Mouse (Mus musculus): ENCODE results near the gene Masp1. TPM values are rescaled to one million over a fixed set of nuclear protein-coding genes. Genes with fewer than 3 reads are reported as not detected.

Masp1 gene
- polyA plus RNA-seq, 1 experiment from 2014 or later = 26.2 TPM

- WGBS = 72% methylated on average over 4 of the region's 4 CpGs
- Histone ChIP-seq H3K4me1 (replicated peaks; ENCODE audit: control insufficient read depth, insufficient read depth, low read length) (no peaks in the 10 kb centered on the region), H3K9ac (no peak overlapping the region), H3K4me2 (replicated peaks) (no peak overlapping the region), H3K4me3 (replicated peaks; ENCODE audit: low read length) (no peak overlapping the region), H3K9me3 (ENCODE audit: control insufficient read depth, low read length) (no peaks in the 10 kb centered on the region), H3K27me3 (ENCODE audit: control insufficient read depth, insufficient read depth, low read length) (no peaks in the 10 kb centered on the region), H3K27ac (no peak overlapping the region), H3K36me3 (replicated peaks; ENCODE audit: control insufficient read depth, insufficient read depth) (no peaks in the 10 kb centered on the region)
- DNase-seq (ENCODE audit: low spot score) (no peak), ATAC-seq (ENCODE audit: low FRiP score) (no peak)
Measured at GRCm38 (mm10) chr16:23542866-23543265, 22.3 kb upstream of the Masp1 start.

GRCm38 (mm10) chr16:23541046-23541445, 20.4 kb upstream of the Masp1 start:
- Histone ChIP-seq H3K4me3 (replicated peaks; ENCODE audit: low read length) (no peak overlapping the region), H3K9me3 (ENCODE audit: control insufficient read depth, low read length) (no peaks in the 10 kb centered on the region), H3K27ac (no peak overlapping the region), H3K27me3 (ENCODE audit: control insufficient read depth, insufficient read depth, low read length) (no peaks in the 10 kb centered on the region), H3K4me1 (replicated peaks; ENCODE audit: control insufficient read depth, insufficient read depth, low read length) (no peaks in the 10 kb centered on the region), H3K4me2 (replicated peaks) (no peak overlapping the region), H3K9ac (no peak overlapping the region), H3K36me3 (replicated peaks; ENCODE audit: control insufficient read depth, insufficient read depth) (no peaks in the 10 kb centered on the region)
- no peak for ATAC-seq (ENCODE audit: low FRiP score)
- DNase-seq (ENCODE audit: low spot score) = no peak
- WGBS = 75% methylated on average over 4 of the region's 4 CpGs

- Histone ChIP-seq H3K4me2 (replicated peaks) (no peak overlapping the region), H3K27me3 (ENCODE audit: control insufficient read depth, insufficient read depth, low read length) (no peaks in the 10 kb centered on the region), H3K36me3 (replicated peaks; ENCODE audit: control insufficient read depth, insufficient read depth) (no peaks in the 10 kb centered on the region), H3K9me3 (ENCODE audit: control insufficient read depth, low read length) (no peaks in the 10 kb centered on the region), H3K4me1 (replicated peaks; ENCODE audit: control insufficient read depth, insufficient read depth, low read length) (no peaks in the 10 kb centered on the region), H3K9ac (no peak overlapping the region), H3K27ac (no peak overlapping the region), H3K4me3 (replicated peaks; ENCODE audit: low read length) (no peak overlapping the region)
- DNase-seq (ENCODE audit: low spot score) = no peak
- no peak for ATAC-seq (ENCODE audit: low FRiP score)
- WGBS = 92% methylated on average over 3 of the region's 3 CpGs
Measured at GRCm38 (mm10) chr16:23533707-23534106, 13.1 kb upstream of the Masp1 start.

- Histone ChIP-seq H3K27me3 (ENCODE audit: control insufficient read depth, insufficient read depth, low read length) (no peaks in the 10 kb centered on the region), H3K9me3 (ENCODE audit: control insufficient read depth, low read length) (peaks cover 4% of the 10 kb centered on the region; the same call in 1 of the 2 replicates), H3K36me3 (replicated peaks; ENCODE audit: control insufficient read depth, insufficient read depth) (no peaks in the 10 kb centered on the region), H3K9ac (no peak overlapping the region), H3K4me2 (replicated peaks) (no peak overlapping the region), H3K27ac (no peak overlapping the region), H3K4me3 (replicated peaks; ENCODE audit: low read length) (no peak overlapping the region), H3K4me1 (replicated peaks; ENCODE audit: control insufficient read depth, insufficient read depth, low read length) (no peaks in the 10 kb centered on the region)
- ATAC-seq (ENCODE audit: low FRiP score) = no peak
- 86% methylated on average over 4 of the region's 4 CpGs for WGBS
- DNase-seq (ENCODE audit: low spot score) = no peak
Measured at GRCm38 (mm10) chr16:23529186-23529585, 8.6 kb upstream of the Masp1 start.

- H3K27me3 ChIP-seq (ENCODE audit: control insufficient read depth, insufficient read depth, low read length) = no peaks in the 10 kb centered on the region
- WGBS = 74% methylated on average over 5 of the region's 5 CpGs
- H3K4me3 ChIP-seq (replicated peaks; ENCODE audit: low read length) = no peak overlapping the region
- H3K9me3 ChIP-seq (ENCODE audit: control insufficient read depth, low read length) = peaks cover 4% of the 10 kb centered on the region; the same call in 1 of the 2 replicates
- H3K36me3 ChIP-seq (replicated peaks; ENCODE audit: control insufficient read depth, insufficient read depth) = no peaks in the 10 kb centered on the region
- no peak overlapping the region for H3K27ac ChIP-seq
- ATAC-seq (ENCODE audit: low FRiP score) = no peak
- no peak overlapping the region for H3K4me2 ChIP-seq (replicated peaks)
- DNase-seq (ENCODE audit: low spot score) = no peak
- H3K4me1 ChIP-seq (replicated peaks; ENCODE audit: control insufficient read depth, insufficient read depth, low read length) = peaks cover 40% of the 10 kb centered on the region
- no peak overlapping the region for H3K9ac ChIP-seq
Measured at GRCm38 (mm10) chr16:23522081-23522480, 1.5 kb upstream of the Masp1 start.

GRCm38 (mm10) chr16:23521092-23521491, 477 bp upstream of the Masp1 start:
- H3K4me1 ChIP-seq (replicated peaks; ENCODE audit: control insufficient read depth, insufficient read depth, low read length) = peaks cover 46% of the 10 kb centered on the region
- peak overlapping the region; percentile 60 for H3K4me2 ChIP-seq (replicated peaks)
- peaks cover 4% of the 10 kb centered on the region; the same call in 1 of the 2 replicates for H3K9me3 ChIP-seq (ENCODE audit: control insufficient read depth, low read length)
- H3K27me3 ChIP-seq (ENCODE audit: control insufficient read depth, insufficient read depth, low read length) = no peaks in the 10 kb centered on the region
- ATAC-seq (ENCODE audit: low FRiP score) = peak; percentile 32; the same call in 1 of the 2 replicates
- H3K36me3 ChIP-seq (replicated peaks; ENCODE audit: control insufficient read depth, insufficient read depth) = no peaks in the 10 kb centered on the region
- H3K4me3 ChIP-seq (replicated peaks; ENCODE audit: low read length) = peak overlapping the region; percentile 39
- WGBS = 8% methylated on average over 5 of the region's 5 CpGs
- no peak for DNase-seq (ENCODE audit: low spot score)
- H3K9ac ChIP-seq = peak overlapping the region; percentile 70
- H3K27ac ChIP-seq = peak overlapping the region; percentile 89

- no peaks in the 10 kb centered on the region for H3K36me3 ChIP-seq (replicated peaks; ENCODE audit: control insufficient read depth, insufficient read depth)
- H3K27me3 ChIP-seq (ENCODE audit: control insufficient read depth, insufficient read depth, low read length) = no peaks in the 10 kb centered on the region
- H3K4me2 ChIP-seq (replicated peaks) = peak overlapping the region; percentile 60
- H3K9me3 ChIP-seq (ENCODE audit: control insufficient read depth, low read length) = no peaks in the 10 kb centered on the region
- peaks cover 53% of the 10 kb centered on the region for H3K4me1 ChIP-seq (replicated peaks; ENCODE audit: control insufficient read depth, insufficient read depth, low read length)
- 0% methylated on average over 1 of the region's 1 CpGs for WGBS
- H3K27ac ChIP-seq = peak overlapping the region; percentile 89
- H3K4me3 ChIP-seq (replicated peaks; ENCODE audit: low read length) = peak overlapping the region; percentile 39
- ATAC-seq (ENCODE audit: low FRiP score) = no peak
- H3K9ac ChIP-seq = peak overlapping the region; percentile 70
- DNase-seq (ENCODE audit: low spot score) = no peak
Measured at GRCm38 (mm10) chr16:23519771-23520170, 844 bp downstream of the Masp1 start.

GRCm38 (mm10) chr16:23518567-23519369, 1.8 kb downstream of the Masp1 start:
- Histone ChIP-seq H3K36me3 (replicated peaks; ENCODE audit: control insufficient read depth, insufficient read depth) (peaks cover 2% of the 10 kb centered on the region; the same call in 1 of the 2 replicates), H3K4me1 (replicated peaks; ENCODE audit: control insufficient read depth, insufficient read depth, low read length) (peaks cover 53% of the 10 kb centered on the region), H3K9me3 (ENCODE audit: control insufficient read depth, low read length) (no peaks in the 10 kb centered on the region), H3K4me2 (replicated peaks) (peak overlapping the region; percentile 60), H3K4me3 (replicated peaks; ENCODE audit: low read length) (peak overlapping the region; percentile 39), H3K27me3 (ENCODE audit: control insufficient read depth, insufficient read depth, low read length) (no peaks in the 10 kb centered on the region), H3K9ac (peak overlapping the region; percentile 70), H3K27ac (peak overlapping the region; percentile 89)
- 48% methylated on average over 10 of the region's 10 CpGs for WGBS
- DNase-seq (ENCODE audit: low spot score) (peak; percentile 63), ATAC-seq (ENCODE audit: low FRiP score) (0 out of 2 replicates have a peak, but pooled peaks have one; percentile 28)

- DNase-seq (ENCODE audit: low spot score) = no peak
- H3K4me1 ChIP-seq (replicated peaks; ENCODE audit: control insufficient read depth, insufficient read depth, low read length) = peaks cover 53% of the 10 kb centered on the region
Measured at GRCm38 (mm10) chr16:23517754-23518566, 2.7 kb downstream of the Masp1 start.

More at GRCm38 (mm10) chr16:23517754-23518566, 2.7 kb downstream of the Masp1 start:
- Histone ChIP-seq H3K9ac (peak overlapping the region; percentile 36), H3K9me3 (ENCODE audit: control insufficient read depth, low read length) (no peaks in the 10 kb centered on the region), H3K36me3 (replicated peaks; ENCODE audit: control insufficient read depth, insufficient read depth) (peaks cover 8% of the 10 kb centered on the region; the same call in 1 of the 2 replicates), H3K4me2 (replicated peaks) (peak overlapping the region; percentile 60), H3K27me3 (ENCODE audit: control insufficient read depth, insufficient read depth, low read length) (no peaks in the 10 kb centered on the region), H3K4me3 (replicated peaks; ENCODE audit: low read length) (peak overlapping the region; percentile 12), H3K27ac (peak overlapping the region; percentile 77)
- 53% methylated on average over 20 of the region's 20 CpGs for WGBS
- ATAC-seq (ENCODE audit: low FRiP score) = peak; percentile 14; the same call in 1 of the 2 replicates
